Mouse (Mus musculus) bone marrow macrophage, adult 2 months (primary cell): ENCODE measurements at regions not wholly inside any gene's neighbourhood (a gene's known extent, or its start where the extent isn't known, plus 50 kb on each side); places are given as distances from the start of the nearest gene placed in this dataset.

Experiments used
- H3K27ac ChIP-seq: 2 replicates; pipeline ENCODE4 v1.5.1; 2012; ENCODE audit warnings: low read depth, low read length; ENCODE audit not compliant: insufficient read depth
- H3K4me1 ChIP-seq: 2 replicates; pipeline ENCODE4 v1.6.1; 2012; ENCODE audit warnings: low read length; ENCODE audit not compliant: control insufficient read depth, insufficient read depth
- H3K4me3 ChIP-seq: 2 replicates; pipeline ENCODE4 v1.5.1; 2012; ENCODE audit warnings: mild to moderate bottlenecking, low read length, moderate library complexity; ENCODE audit not compliant: insufficient read depth
- CTCF ChIP-seq: IDR thresholded peaks from 2 replicates; pipeline ENCODE4 v1.5.1; 2012; ENCODE audit warnings: low read depth, mild to moderate bottlenecking, low read length, moderate library complexity
- POLR2A ChIP-seq: IDR thresholded peaks from 2 replicates; pipeline ENCODE4 v1.6.1; 2012; ENCODE audit warnings: mild to moderate bottlenecking, low read depth, low read length, borderline replicate concordance

- TF ChIP-seq POLR2A, result no peak
- TF ChIP-seq CTCF, result no peak
- Histone ChIP-seq H3K4me3 (peak overlapping the region; percentile 9; the same call in 1 of the 2 replicates), H3K4me1 (no peaks in the 10 kb centered on the region), H3K27ac (no peak overlapping the region)
Measured at GRCm38 (mm10) chr11:52618646-52619045, 145.8 kb upstream of the Fstl4 start.

- Histone ChIP-seq H3K27ac (no peak overlapping the region), H3K4me1 (no peaks in the 10 kb centered on the region), H3K4me3 (no peak overlapping the region)
- TF ChIP-seq POLR2A (no peak), CTCF (no peak)
Measured at GRCm38 (mm10) chr11:52622861-52623260, 141.6 kb upstream of the Fstl4 start.

GRCm38 (mm10) chr11:52628875-52629274 lies 135.6 kb upstream of the Fstl4 start:
- no peak overlapping the region for H3K4me3 ChIP-seq
- no peaks in the 10 kb centered on the region for H3K4me1 ChIP-seq
- TF ChIP-seq CTCF (no peak), POLR2A (no peak)
- no peak overlapping the region for H3K27ac ChIP-seq

- 0 out of 2 replicates have a peak, but pooled peaks have one; percentile 7 for TF ChIP-seq CTCF
- no peak for TF ChIP-seq POLR2A
- H3K27ac ChIP-seq, result no peak overlapping the region
Measured at GRCm38 (mm10) chr11:52629776-52630175, 134.7 kb upstream of the Fstl4 start.

GRCm38 (mm10) chr11:52631579-52631978 lies 132.9 kb upstream of the Fstl4 start:
- no peak overlapping the region for H3K27ac ChIP-seq
- no peak overlapping the region for H3K4me3 ChIP-seq
- no peak for TF ChIP-seq POLR2A
- no peak for TF ChIP-seq CTCF
- no peaks in the 10 kb centered on the region for H3K4me1 ChIP-seq

More at GRCm38 (mm10) chr11:52629776-52630175, 134.7 kb upstream of the Fstl4 start:
- Histone ChIP-seq H3K4me3 (no peak overlapping the region), H3K4me1 (no peaks in the 10 kb centered on the region)

GRCm38 (mm10) chr11:52634189-52634588 lies 130.2 kb upstream of the Fstl4 start:
- Histone ChIP-seq H3K4me1 (no peaks in the 10 kb centered on the region), H3K27ac (no peak overlapping the region), H3K4me3 (no peak overlapping the region)
- TF ChIP-seq CTCF, result no peak
- TF ChIP-seq POLR2A, result no peak

GRCm38 (mm10) chr11:52635716-52636389 lies 128.6 kb upstream of the Fstl4 start:
- Histone ChIP-seq H3K4me1 (no peaks in the 10 kb centered on the region), H3K27ac (no peak overlapping the region), H3K4me3 (no peak overlapping the region)
- TF ChIP-seq POLR2A, result no peak
- TF ChIP-seq CTCF, result no peak

GRCm38 (mm10) chr11:52638939-52639338 lies 125.5 kb upstream of the Fstl4 start:
- no peak overlapping the region for H3K4me3 ChIP-seq
- H3K4me1 ChIP-seq, result no peaks in the 10 kb centered on the region
- no peak for TF ChIP-seq POLR2A
- TF ChIP-seq CTCF, result no peak
- H3K27ac ChIP-seq, result no peak overlapping the region

- no peak overlapping the region for H3K4me3 ChIP-seq
- H3K27ac ChIP-seq, result no peak overlapping the region
- TF ChIP-seq CTCF (no peak), POLR2A (no peak)
- H3K4me1 ChIP-seq, result no peaks in the 10 kb centered on the region
Measured at GRCm38 (mm10) chr11:52641725-52642338, 122.6 kb upstream of the Fstl4 start.

- TF ChIP-seq POLR2A, result no peak
- TF ChIP-seq CTCF, result no peak
- no peak overlapping the region for H3K27ac ChIP-seq
Measured at GRCm38 (mm10) chr11:52644081-52644768, 120.2 kb upstream of the Fstl4 start.

More at GRCm38 (mm10) chr11:52644081-52644768, 120.2 kb upstream of the Fstl4 start:
- H3K4me1 ChIP-seq, result no peaks in the 10 kb centered on the region
- no peak overlapping the region for H3K4me3 ChIP-seq
